18 mouse cellular contexts compared by ENCODE assay signal in the genomic region with DNA sequence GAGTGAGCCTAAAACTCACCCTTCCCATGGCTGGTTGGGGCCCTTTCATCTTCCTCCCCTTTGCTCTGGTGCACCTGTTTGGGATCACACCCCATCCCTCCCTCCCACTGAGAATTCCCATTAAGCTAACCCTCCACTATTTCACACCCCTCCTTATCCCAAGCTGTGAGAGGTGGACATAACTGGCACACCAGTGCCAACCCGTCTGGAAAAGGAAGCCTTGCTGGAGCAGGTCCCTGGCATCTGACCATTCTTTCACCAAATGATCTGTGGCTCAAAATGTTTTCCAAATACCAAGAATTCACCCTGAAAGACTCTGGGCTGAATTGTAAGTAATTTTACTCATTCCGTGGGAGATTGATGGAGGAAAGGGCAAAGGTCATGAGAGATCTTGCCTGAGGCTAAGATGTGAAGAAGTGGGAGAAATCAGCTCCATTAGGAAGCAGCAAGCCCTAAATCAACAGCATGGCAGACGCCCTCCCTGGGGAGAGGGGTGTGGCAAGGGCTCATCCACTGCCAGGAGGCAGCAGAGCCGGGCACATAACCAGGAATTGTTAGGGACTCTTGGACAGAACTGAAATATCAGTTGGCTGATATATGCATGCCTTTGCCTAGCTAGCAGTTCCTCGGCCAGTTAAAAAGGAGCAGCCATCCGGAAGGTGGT. TPM values are rescaled to one million over a fixed set of nuclear protein-coding genes. Genes with fewer than 3 reads are reported as not detected.
DNase-seq lines count a peak whose midpoint lies in the region; ATAC-seq lines count a peak whose summit lies in the region.
"Had no signal": no experiment of that assay in that cellular context is flagged by ENCODE, and none has a peak within 500 bp of the region (broad histone marks: within the 10 kb centered on the region; RNA-seq: fewer than 3 reads in every experiment).

No protein-coding gene starts in this region.

- no peak overlapping the region for H3K9ac ChIP-seq in forebrain, embryonic 14.5 days (ENCODE audit: low read length)
- no peak overlapping the region for H3K9ac ChIP-seq in forebrain, embryonic 13.5 days
- H3K9ac ChIP-seq: liver, embryonic 14.5 days had no signal

- intact Hi-C loops in left cerebral cortex, postnatal 25 days (cut with DNase I), result no loop called here

- no peaks in the 10 kb centered on the region for H3K27me3 ChIP-seq in forebrain, embryonic 14.5 days (replicated peaks; ENCODE audit: control insufficient read depth, insufficient read depth, low read length)
- H3K27me3 ChIP-seq in forebrain, embryonic 13.5 days, result no peaks in the 10 kb centered on the region

- no peak overlapping the region for H3K4me2 ChIP-seq in forebrain, embryonic 14.5 days (ENCODE audit: low read length)
- H3K4me2 ChIP-seq in forebrain, embryonic 13.5 days, result no peak overlapping the region

- no peaks in the 10 kb centered on the region for H3K9me3 ChIP-seq in forebrain, embryonic 14.5 days (replicated peaks; ENCODE audit: control insufficient read depth, low read length)
- no peaks in the 10 kb centered on the region for H3K9me3 ChIP-seq in forebrain, embryonic 13.5 days (replicated peaks)

- no peak overlapping the region for H3K27ac ChIP-seq in forebrain, embryonic 14.5 days (ENCODE audit: low read depth, low read length)
- no peak overlapping the region for H3K27ac ChIP-seq in forebrain, embryonic 13.5 days
- H3K27ac ChIP-seq: heart, adult 2 months; liver, embryonic 14.5 days; macrophage had no signal

- H3K4me1 ChIP-seq in forebrain, embryonic 14.5 days (ENCODE audit: control insufficient read depth, insufficient read depth, low read length), result peaks cover 6% of the 10 kb centered on the region
- H3K4me1 ChIP-seq in forebrain, embryonic 13.5 days, result peaks cover 7% of the 10 kb centered on the region

- WGBS in forebrain, embryonic 14.5 days, result 56% methylated on average over 6 of the region's 6 CpGs
- 54% methylated on average over 6 of the region's 6 CpGs for WGBS in forebrain, embryonic 13.5 days

- no peaks in the 10 kb centered on the region for H3K36me3 ChIP-seq in forebrain, embryonic 14.5 days (ENCODE audit: control insufficient read depth, insufficient read depth, low read length)
- H3K36me3 ChIP-seq in forebrain, embryonic 13.5 days (ENCODE audit: poor library complexity, severe bottlenecking), result no peaks in the 10 kb centered on the region

- no peak overlapping the region for H3K4me3 ChIP-seq in forebrain, embryonic 14.5 days (ENCODE audit: low read depth, low read length)
- H3K4me3 ChIP-seq in forebrain, embryonic 13.5 days, result no peak overlapping the region
- H3K4me3 ChIP-seq: heart, adult 2 months had no signal

- DNase-seq in forebrain, embryonic 14.5 days (ENCODE audit: low spot score), result peak; percentile 36
- peak; percentile 98 for DNase-seq in 3T3-L1 (ENCODE audit: low read depth, low spot score)
- DNase-seq in brain, adult 2 months (ENCODE audit: low read depth, low spot score), result peak; percentile 86
- DNase-seq in embryo, embryonic 10 days (ENCODE audit: low spot score), result peak; percentile 75
- no peak for DNase-seq in left cerebral cortex, postnatal 25 days (ENCODE audit: low spot score in 2 of 2)
- no peak for DNase-seq in thymus, postnatal 14 days
- DNase-seq: heart, adult 2 months; right cerebral cortex, postnatal 14 days; thymus, postnatal 25 days had no signal

- ATAC-seq in forebrain, embryonic 14.5 days, result no peak
- no peak for ATAC-seq in forebrain, embryonic 13.5 days
- ATAC-seq: CD4-positive, CD25-positive, alpha-beta regulatory T cell, adult 4 months; intestine, postnatal 0 days had no signal

RNA-seq across cellular contexts. Expression of a gene that starts 17.6 kb away (rescaled TPM):
- polyA plus RNA-seq in forebrain, embryonic 14.5 days (2014; fragmentation: Nextera tagmentation; extraction: Ambion mirVana), result 0.14 TPM in 1 of 2 replicates, not detected in the other
- polyA plus RNA-seq in forebrain, embryonic 13.5 days (2015; fragmentation: Nextera tagmentation; extraction: Ambion mirVana), result 0.08 and 0.21 TPM in 2 replicates
- not detected for total RNA-seq in left cerebral cortex, postnatal 25 days (2021)
- total RNA-seq: monocyte, adult 5-6 weeks had no signal
- polyA plus RNA-seq: CD4-positive, CD25-positive, alpha-beta regulatory T cell, adult 4 months had no signal

RNA-seq across cellular contexts. Expression of a gene that starts 21.3 kb away (rescaled TPM):
- polyA plus RNA-seq in forebrain, embryonic 14.5 days (2014; fragmentation: Nextera tagmentation; extraction: Ambion mirVana), result 29.7 and 31.6 TPM in 2 replicates
- polyA plus RNA-seq in forebrain, embryonic 13.5 days (2015; fragmentation: Nextera tagmentation; extraction: Ambion mirVana), result 31.1 and 41.9 TPM in 2 replicates
- total RNA-seq in left cerebral cortex, postnatal 25 days (2021), result 10 to 100 TPM; 18.4 to 20.5 TPM

RNA-seq across cellular contexts. Expression of a gene that starts 28.5 kb away (rescaled TPM):
- polyA plus RNA-seq in forebrain, embryonic 14.5 days (2014; fragmentation: Nextera tagmentation; extraction: Ambion mirVana), result 143 and 155 TPM in 2 replicates
- 127 TPM in 2 replicates for polyA plus RNA-seq in forebrain, embryonic 13.5 days (2015; fragmentation: Nextera tagmentation; extraction: Ambion mirVana)
- 10 to 100 TPM; 72.6 to 75.2 TPM for total RNA-seq in left cerebral cortex, postnatal 25 days (2021)

RNA-seq across cellular contexts. Expression of a gene that starts 36.6 kb away (rescaled TPM):
- 291 and 313 TPM in 2 replicates for polyA plus RNA-seq in forebrain, embryonic 14.5 days (2014; fragmentation: Nextera tagmentation; extraction: Ambion mirVana)
- polyA plus RNA-seq in forebrain, embryonic 13.5 days (2015; fragmentation: Nextera tagmentation; extraction: Ambion mirVana), result 228 and 240 TPM in 2 replicates
- 10 to 100 TPM; 88.2 to 93.6 TPM for total RNA-seq in left cerebral cortex, postnatal 25 days (2021)

RNA-seq across cellular contexts. Expression of a gene that starts 38.0 kb away (rescaled TPM):
- not detected in 2 replicates for polyA plus RNA-seq in forebrain, embryonic 14.5 days (2014; fragmentation: Nextera tagmentation; extraction: Ambion mirVana)
- not detected in 2 replicates for polyA plus RNA-seq in forebrain, embryonic 13.5 days (2015; fragmentation: Nextera tagmentation; extraction: Ambion mirVana)
- total RNA-seq in left cerebral cortex, postnatal 25 days (2021), result not detected
- total RNA-seq: heart, postnatal 25 days; monocyte, adult 5-6 weeks had no signal
- polyA plus RNA-seq: CD4-positive, CD25-positive, alpha-beta regulatory T cell, adult 4 months; embryonic facial prominence, embryonic 11.5 days; large intestine, adult 2 months; liver, embryonic 14.5 days; macrophage had no signal

Comparison
In these comparisons a context has a peak if more than half of its experiments do, and no peak if none do; other contexts are left out.
1. DNase-seq: peak in forebrain, embryonic 14.5 days (single experiment), 3T3-L1 (single experiment), brain, adult 2 months (single experiment) and embryo, embryonic 10 days (single experiment); none in left cerebral cortex, postnatal 25 days (0 of 2) and thymus, postnatal 14 days (single experiment).